Mouse (Mus musculus) heart, embryonic 16.5 days (tissue): ENCODE data around the gene Usp20. TPM values are rescaled to one million over a fixed set of nuclear protein-coding genes. Genes with fewer than 3 reads are reported as not detected.
"Not testable (repeated sequence)": the region's sequence is repeated elsewhere in the genome, so short reads cannot be mapped to it uniquely, and the experiment has no call there.

Experiments
- ATAC-seq: fragments of 200-750 bp; cut with Nextera tagmentation; replicated peaks from 2 replicates; pipeline ENCODE4 v1.8.0; 2017; ENCODE audit warnings: moderate number of reproducible peaks; ENCODE audit not compliant: insufficient read depth, low FRiP score; ENCODE audit errors: extremely low read depth
- H3K27ac ChIP-seq: fragments of 300-500 bp; sonication (generic); 2 replicates; pipeline ENCODE4 v1.5.1; 2014; ENCODE audit warnings: mild to moderate bottlenecking, low read length, control low read depth, moderate library complexity
- H3K27me3 ChIP-seq: fragments of 300-500 bp; sonication (generic); 2 replicates; pipeline ENCODE4 v1.6.1; 2014; ENCODE audit warnings: low read length, mixed read lengths; ENCODE audit not compliant: control insufficient read depth, insufficient read depth
- H3K36me3 ChIP-seq: fragments of 300-500 bp; sonication (generic); 2 replicates; pipeline ENCODE4 v1.6.1; 2014; ENCODE audit not compliant: control insufficient read depth, insufficient read depth
- H3K4me1 ChIP-seq: fragments of 300-500 bp; sonication (generic); 2 replicates; pipeline ENCODE4 v1.6.1; 2014; ENCODE audit warnings: low read length, mixed read lengths; ENCODE audit not compliant: control insufficient read depth, insufficient read depth
- H3K4me2 ChIP-seq: fragments of 300-500 bp; sonication (generic); 2 replicates; pipeline ENCODE4 v1.6.1; 2014; ENCODE audit warnings: low read depth, mild to moderate bottlenecking, control low read depth, low read length
- H3K4me3 ChIP-seq: fragments of 300-500 bp; sonication (generic); 2 replicates; pipeline ENCODE4 v1.5.1; 2014; ENCODE audit warnings: mild to moderate bottlenecking, control low read depth, low read length
- H3K9ac ChIP-seq: fragments of 300-500 bp; sonication (generic); 2 replicates; pipeline ENCODE4 v1.6.1; 2014; ENCODE audit warnings: low read length, control low read depth
- H3K9me3 ChIP-seq: fragments of 300-500 bp; sonication (generic); replicated peaks from 2 replicates; pipeline ENCODE4 v1.6.1; 2016; ENCODE audit warnings: low read length; ENCODE audit not compliant: control insufficient read depth
- WGBS: fragments of 180-500 bp; shearing (Covaris S2); extraction: QIAGEN DNeasy Blood & Tissue Kit; methylation state at CpG from one replicate; pipeline ENCODE4 v1.1.7; 2014; 5-methylcytosine and 5-hydroxymethylcytosine counted together
- polyA plus RNA-seq: library from polyadenylated mRNA; unstranded; fragments of >200 nt; fragmentation: Nextera tagmentation; extraction: Ambion mirVana; gene quantifications from 2 replicates; pipeline ENCODE4 v1.2.1, GENCODE M21; 2015

Usp20 gene
- 41.7 and 49.3 TPM in 2 replicates for polyA plus RNA-seq

GRCm38 (mm10) chr2:30981790-30982513 is at the start of gene Usp20, which contains the start of gene BC005624:
Usp20 (plus strand) TSS chr2:30982279.
BC005624 (minus strand) TSS chr2:30982201.
- H3K4me2 ChIP-seq, result peak within 1 kb of the TSS; percentile 77
- H3K4me1 ChIP-seq, result peaks cover 18% of the 10 kb centered on the region
- H3K36me3 ChIP-seq, result peaks cover 11% of the 10 kb centered on the region
- ATAC-seq, result peak; percentile 98
- WGBS, result under 1% methylated on average over 64 of the region's 66 CpGs
- H3K27me3 ChIP-seq, result no peaks in the 10 kb centered on the region
- peak within 1 kb of the TSS; percentile 78 for H3K9ac ChIP-seq
- H3K4me3 ChIP-seq, result peak within 1 kb of the TSS; percentile 89
- no peaks in the 10 kb centered on the region for H3K9me3 ChIP-seq
- peak within 1 kb of the TSS; percentile 67 for H3K27ac ChIP-seq

GRCm38 (mm10) chr2:30933032-30933431 is 49.0 kb upstream of the Usp20 start:
- H3K4me2 ChIP-seq, result no peak overlapping the region
- no peak overlapping the region for H3K27ac ChIP-seq

DNA sequence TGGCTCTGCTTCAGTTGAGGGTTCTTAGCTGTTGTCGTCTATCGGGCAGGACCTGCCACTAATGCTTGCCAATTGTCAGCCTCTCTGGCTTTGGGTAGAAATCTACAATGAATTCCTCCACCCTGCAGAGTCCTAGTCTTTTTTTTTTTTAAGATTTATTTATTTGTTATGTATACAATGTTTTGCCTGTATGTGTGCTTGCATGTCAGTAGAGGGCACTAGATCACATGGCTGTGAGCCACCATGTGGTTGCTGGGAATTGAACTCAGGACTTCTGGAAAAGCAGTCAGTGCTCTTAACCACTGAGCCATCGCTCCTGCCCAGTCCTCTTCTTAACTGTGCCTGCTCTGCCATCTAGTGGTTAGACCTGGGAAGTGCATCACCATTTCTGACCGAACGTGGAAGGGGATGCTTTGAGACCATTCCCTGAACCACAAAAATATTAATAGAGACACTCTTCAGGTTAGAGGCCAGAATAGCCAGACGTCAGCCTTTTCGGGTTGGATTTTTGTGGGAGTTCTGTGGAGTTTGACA is 48.1 kb upstream of the Usp20 start:
- H3K27me3 ChIP-seq, result no peaks in the 10 kb centered on the region
- no peak overlapping the region for H3K9ac ChIP-seq
- WGBS, result 18% methylated on average over 7 of the region's 7 CpGs
- H3K4me2 ChIP-seq, result no peak overlapping the region
- H3K9me3 ChIP-seq, result no peaks in the 10 kb centered on the region
- no peak overlapping the region for H3K27ac ChIP-seq
- peaks cover 7% of the 10 kb centered on the region for H3K4me1 ChIP-seq
- ATAC-seq, result no peak
- no peak overlapping the region for H3K4me3 ChIP-seq
- H3K36me3 ChIP-seq, result no peaks in the 10 kb centered on the region

More at GRCm38 (mm10) chr2:30933032-30933431, 49.0 kb upstream of the Usp20 start:
- ATAC-seq, result no peak
- no peaks in the 10 kb centered on the region for H3K36me3 ChIP-seq
- H3K9ac ChIP-seq, result no peak overlapping the region
- H3K4me3 ChIP-seq, result no peak overlapping the region
- WGBS, result 65% methylated on average over 6 of the region's 6 CpGs
- no peaks in the 10 kb centered on the region for H3K27me3 ChIP-seq
- peaks cover 11% of the 10 kb centered on the region for H3K4me1 ChIP-seq
- H3K9me3 ChIP-seq, result no peaks in the 10 kb centered on the region

DNA sequence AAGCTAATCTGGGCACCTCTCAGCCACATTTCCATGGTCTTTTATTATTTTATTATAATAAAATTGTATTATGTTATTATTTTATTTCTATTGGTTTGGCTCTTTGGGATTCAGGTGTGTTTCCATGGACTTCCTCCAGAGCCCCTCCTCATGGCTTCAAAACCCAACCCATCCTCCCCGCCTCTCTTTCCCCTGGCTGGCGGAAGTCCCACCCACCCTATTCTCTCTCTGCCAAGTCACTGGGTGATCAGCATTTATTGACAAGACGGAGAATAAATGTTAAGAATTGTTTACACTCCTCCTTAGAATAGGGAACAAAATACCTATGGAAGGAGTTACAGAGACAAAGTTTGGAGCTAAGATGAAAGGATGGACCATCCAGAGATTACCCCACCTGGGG is 45.3 kb upstream of the Usp20 start:
- WGBS, result 70% methylated on average over 3 of the region's 3 CpGs
- Histone ChIP-seq H3K4me1 (no peaks in the 10 kb centered on the region), H3K4me2 (no peak overlapping the region), H3K9ac (no peak overlapping the region), H3K36me3 (no peaks in the 10 kb centered on the region), H3K27me3 (no peaks in the 10 kb centered on the region), H3K4me3 (no peak overlapping the region), H3K9me3 (no peaks in the 10 kb centered on the region), H3K27ac (no peak overlapping the region)
- ATAC-seq, result no peak

DNA sequence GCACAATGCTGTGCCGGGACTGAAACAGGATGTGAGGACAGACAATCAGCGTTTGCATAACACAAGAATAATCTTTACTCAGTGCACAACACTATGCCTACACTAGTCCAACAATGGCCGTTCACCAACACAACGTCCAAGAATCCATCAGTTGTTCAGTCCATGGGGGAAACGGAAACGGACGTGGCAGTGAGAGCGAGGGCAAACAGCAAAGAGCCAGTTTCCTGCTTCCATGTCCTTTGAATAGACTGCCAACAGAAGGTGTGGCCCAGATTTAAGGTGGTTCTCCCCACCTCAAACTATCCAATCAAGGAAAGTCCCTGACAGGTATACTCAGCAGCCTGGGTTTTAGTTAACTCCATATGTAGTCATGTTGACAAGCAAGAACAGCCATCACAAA is 44.3 kb upstream of the Usp20 start:
- no peak overlapping the region for H3K4me2 ChIP-seq
- H3K9ac ChIP-seq, result no peak overlapping the region
- H3K36me3 ChIP-seq, result no peaks in the 10 kb centered on the region
- no peak for ATAC-seq
- no peak overlapping the region for H3K27ac ChIP-seq
- 64% methylated on average over 8 of the region's 8 CpGs for WGBS
- H3K4me3 ChIP-seq, result no peak overlapping the region
- no peaks in the 10 kb centered on the region for H3K4me1 ChIP-seq
- H3K27me3 ChIP-seq, result no peaks in the 10 kb centered on the region
- no peaks in the 10 kb centered on the region for H3K9me3 ChIP-seq

DNA sequence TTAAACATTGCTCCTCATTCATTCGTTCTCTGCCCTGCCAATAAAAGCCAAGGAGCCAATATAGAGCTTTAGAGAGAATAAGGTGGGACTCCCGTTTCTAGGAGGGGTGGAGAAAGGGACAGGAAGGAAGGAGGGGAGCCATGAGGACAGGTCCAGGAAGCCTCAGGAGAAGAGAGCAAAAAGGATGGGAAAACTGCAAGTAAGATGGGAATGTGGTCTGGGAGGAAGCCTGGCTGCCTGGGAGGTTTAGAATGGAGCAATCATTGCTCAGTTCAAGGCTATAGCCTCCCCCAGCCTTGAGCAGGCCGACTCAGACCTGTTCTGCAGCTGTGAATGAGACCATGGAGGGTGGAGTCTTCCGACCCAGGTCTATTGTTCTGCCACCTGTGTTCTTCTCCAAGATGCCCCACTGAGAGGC is 43.5 kb upstream of the Usp20 start:
- no peaks in the 10 kb centered on the region for H3K9me3 ChIP-seq
- no peaks in the 10 kb centered on the region for H3K27me3 ChIP-seq
- no peaks in the 10 kb centered on the region for H3K4me1 ChIP-seq
- no peaks in the 10 kb centered on the region for H3K36me3 ChIP-seq
- no peak overlapping the region for H3K4me2 ChIP-seq
- WGBS, result 48% methylated on average over 4 of the region's 4 CpGs
- H3K27ac ChIP-seq, result no peak overlapping the region
- no peak overlapping the region for H3K9ac ChIP-seq
- ATAC-seq, result no peak
- no peak overlapping the region for H3K4me3 ChIP-seq

DNA sequence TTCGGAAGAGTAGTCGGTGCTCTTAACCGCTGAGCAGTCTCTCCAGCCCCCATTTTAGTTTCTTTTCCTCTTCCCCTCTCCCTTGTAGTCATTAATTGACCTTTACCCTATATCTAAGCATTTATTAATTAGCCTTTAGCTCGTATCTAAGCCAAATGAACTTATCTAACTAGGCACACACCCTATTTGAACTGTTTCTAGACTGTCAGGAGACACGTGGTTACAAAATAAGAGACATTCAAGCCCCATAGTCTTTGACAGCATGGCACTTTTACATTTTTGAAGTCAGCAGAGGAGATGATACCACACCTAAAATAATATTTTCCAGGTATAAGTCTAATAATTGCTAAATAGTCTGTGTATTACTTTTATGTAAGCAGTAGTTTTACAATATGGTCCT is 40.5 kb upstream of the Usp20 start:
- Histone ChIP-seq H3K27ac (no peak overlapping the region), H3K9me3 (no peaks in the 10 kb centered on the region), H3K4me2 (no peak overlapping the region), H3K9ac (no peak overlapping the region), H3K4me1 (no peaks in the 10 kb centered on the region), H3K36me3 (no peaks in the 10 kb centered on the region), H3K4me3 (no peak overlapping the region), H3K27me3 (no peaks in the 10 kb centered on the region)
- WGBS, result 86% methylated on average over 5 of the region's 5 CpGs
- no peak for ATAC-seq

DNA sequence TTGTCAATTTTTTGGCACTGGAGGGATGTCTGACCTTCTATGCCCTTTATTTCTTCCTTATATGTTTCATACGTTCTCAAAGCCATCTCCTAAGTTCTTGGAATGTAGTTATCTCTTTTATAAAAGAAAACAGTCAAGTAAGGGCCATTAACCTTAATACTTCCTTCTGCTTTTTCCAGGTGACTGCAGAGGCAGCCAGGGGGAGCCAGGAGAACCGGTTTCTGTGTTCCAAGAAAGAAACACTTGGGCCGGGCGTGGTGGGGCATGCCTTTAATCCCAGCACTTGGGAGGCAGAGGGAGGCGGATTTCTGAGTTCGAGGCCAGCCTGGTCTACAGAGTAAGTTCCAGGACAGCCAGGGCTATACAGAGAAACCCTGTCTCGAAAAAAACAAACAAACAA is 40.0 kb upstream of the Usp20 start:
- peak overlapping the region; percentile 59; the same call in 1 of the 2 replicates for H3K4me2 ChIP-seq
- not testable (repeated sequence) for ATAC-seq, H3K4me3 ChIP-seq, H3K4me1 ChIP-seq, H3K9ac ChIP-seq, H3K27ac ChIP-seq, H3K36me3 ChIP-seq, H3K9me3 ChIP-seq, H3K27me3 ChIP-seq
- 39% methylated on average over 7 of the region's 7 CpGs for WGBS

GRCm38 (mm10) chr2:30942603-30943011 is 39.5 kb upstream of the Usp20 start:
- Histone ChIP-seq H3K4me1 (no peaks in the 10 kb centered on the region), H3K9me3 (no peaks in the 10 kb centered on the region), H3K9ac (peak overlapping the region; percentile 57), H3K27ac (no peak overlapping the region), H3K4me2 (peak overlapping the region; percentile 59), H3K4me3 (peak overlapping the region; percentile 48), H3K36me3 (no peaks in the 10 kb centered on the region), H3K27me3 (no peaks in the 10 kb centered on the region)
- WGBS, result 21% methylated on average over 16 of the region's 16 CpGs
- ATAC-seq, result no peak; the same call in 1 of the 2 replicates
